Mouse (Mus musculus): Measurements from ENCODE around the gene Gm4869. TPM values are rescaled to one million over a fixed set of nuclear protein-coding genes. Genes with fewer than 3 reads are reported as not detected.
A peak's percentile ranks its signal among the peaks of the same experiment; 100 is the strongest.

The Gm4869 gene
- total and polyA plus RNA-seq, 2 experiments from 2014 or later: not detected

- Histone ChIP-seq H3K27me3 (ENCODE audit: insufficient read depth, low read length) (no peaks in the 10 kb centered on the region; the same call in 1 of the 2 replicates), H3K27ac (ENCODE audit: low read depth, low read length) (peak within 1 kb of the TSS; percentile 45), H3K4me2 (ENCODE audit: low read depth, low read length, poor library complexity, severe bottlenecking) (peak within 1 kb of the TSS; percentile 67), H3K9ac (replicated peaks; ENCODE audit: low read length, poor library complexity, severe bottlenecking) (peak within 1 kb of the TSS; percentile 51), H3K9me3 (ENCODE audit: low read length) (no peaks in the 10 kb centered on the region), H3K36me3 (ENCODE audit: insufficient read depth, low read length) (no peaks in the 10 kb centered on the region), H3K4me3 (ENCODE audit: low read depth, low read length) (peak within 1 kb of the TSS; percentile 56), H3K4me1 (ENCODE audit: insufficient read depth, low read length) (peaks cover 7% of the 10 kb centered on the region; the same call in 1 of the 2 replicates)
- 0 out of 2 replicates have a peak, but pooled peaks have one; percentile 18 for TF ChIP-seq CTCF (IDR thresholded peaks at IDR 0.05)
- 0% methylated on average over 33 of the region's 38 CpGs for WGBS
- ATAC-seq (ENCODE audit: low FRiP score) (peak; percentile 96), DNase-seq (ENCODE audit: low spot score) (peak; percentile 99)
These were observed 59.8 kb downstream of the Gm4869 start, which contains the start of gene Chst12 for GRCm38 (mm10) chr5:140505208-140505780. Gene Chst12 (plus strand): TSS chr5:140505550.

- peak; percentile 14; the same call in 1 of the 2 replicates for ATAC-seq (ENCODE audit: low FRiP score)
- peak; percentile 27 for DNase-seq (ENCODE audit: low spot score)
- peaks cover 7% of the 10 kb centered on the region; the same call in 1 of the 2 replicates for H3K4me1 ChIP-seq (ENCODE audit: insufficient read depth, low read length)
- H3K9me3 ChIP-seq (ENCODE audit: low read length): no peaks in the 10 kb centered on the region
- H3K4me2 ChIP-seq (ENCODE audit: low read depth, low read length, poor library complexity, severe bottlenecking): peak overlapping the region; percentile 67
- H3K27ac ChIP-seq (ENCODE audit: low read depth, low read length): peak overlapping the region; percentile 45; the same call in 1 of the 2 replicates
- 33% methylated on average over 22 of the region's 22 CpGs for WGBS
- H3K9ac ChIP-seq (replicated peaks; ENCODE audit: low read length, poor library complexity, severe bottlenecking): peak overlapping the region; percentile 51
- no peaks in the 10 kb centered on the region; the same call in 1 of the 2 replicates for H3K27me3 ChIP-seq (ENCODE audit: insufficient read depth, low read length)
- H3K36me3 ChIP-seq (ENCODE audit: insufficient read depth, low read length): no peaks in the 10 kb centered on the region
- peak overlapping the region; percentile 56 for H3K4me3 ChIP-seq (ENCODE audit: low read depth, low read length)
- TF ChIP-seq CTCF (IDR thresholded peaks at IDR 0.05): peak; percentile 29; the same call in 1 of the 2 replicates
These were observed 60.8 kb downstream of the Gm4869 start for GRCm38 (mm10) chr5:140506096-140506794.

- H3K27ac ChIP-seq (ENCODE audit: low read depth, low read length): no peak overlapping the region
- ATAC-seq (ENCODE audit: low FRiP score) (no peak), DNase-seq (ENCODE audit: low spot score) (no peak)
- H3K4me1 ChIP-seq (ENCODE audit: insufficient read depth, low read length): peaks cover 7% of the 10 kb centered on the region; the same call in 1 of the 2 replicates
- H3K9ac ChIP-seq (replicated peaks; ENCODE audit: low read length, poor library complexity, severe bottlenecking): no peak overlapping the region
- no peaks in the 10 kb centered on the region for H3K36me3 ChIP-seq (ENCODE audit: insufficient read depth, low read length)
- H3K4me3 ChIP-seq (ENCODE audit: low read depth, low read length): no peak overlapping the region
- no peaks in the 10 kb centered on the region; the same call in 1 of the 2 replicates for H3K27me3 ChIP-seq (ENCODE audit: insufficient read depth, low read length)
- WGBS: 86% methylated on average over 14 of the region's 14 CpGs
- no peak for TF ChIP-seq CTCF (IDR thresholded peaks at IDR 0.05)
- H3K4me2 ChIP-seq (ENCODE audit: low read depth, low read length, poor library complexity, severe bottlenecking): no peak overlapping the region
- no peaks in the 10 kb centered on the region for H3K9me3 ChIP-seq (ENCODE audit: low read length)
These were observed 62.2 kb downstream of the Gm4869 start for GRCm38 (mm10) chr5:140507466-140508208.

GRCm38 (mm10) chr5:140508686-140509085, 63.2 kb downstream of the Gm4869 start:
- TF ChIP-seq CTCF (IDR thresholded peaks at IDR 0.05): no peak
- Histone ChIP-seq H3K36me3 (ENCODE audit: insufficient read depth, low read length) (no peaks in the 10 kb centered on the region), H3K27ac (ENCODE audit: low read depth, low read length) (no peak overlapping the region), H3K4me1 (ENCODE audit: insufficient read depth, low read length) (peaks cover 7% of the 10 kb centered on the region; the same call in 1 of the 2 replicates), H3K4me3 (ENCODE audit: low read depth, low read length) (no peak overlapping the region), H3K9ac (replicated peaks; ENCODE audit: low read length, poor library complexity, severe bottlenecking) (no peak overlapping the region), H3K4me2 (ENCODE audit: low read depth, low read length, poor library complexity, severe bottlenecking) (no peak overlapping the region), H3K27me3 (ENCODE audit: insufficient read depth, low read length) (no peaks in the 10 kb centered on the region; the same call in 1 of the 2 replicates), H3K9me3 (ENCODE audit: low read length) (no peaks in the 10 kb centered on the region)
- WGBS: 41% methylated on average over 8 of the region's 8 CpGs
- ATAC-seq (ENCODE audit: low FRiP score) (no peak), DNase-seq (ENCODE audit: low spot score) (no peak)

DNA sequence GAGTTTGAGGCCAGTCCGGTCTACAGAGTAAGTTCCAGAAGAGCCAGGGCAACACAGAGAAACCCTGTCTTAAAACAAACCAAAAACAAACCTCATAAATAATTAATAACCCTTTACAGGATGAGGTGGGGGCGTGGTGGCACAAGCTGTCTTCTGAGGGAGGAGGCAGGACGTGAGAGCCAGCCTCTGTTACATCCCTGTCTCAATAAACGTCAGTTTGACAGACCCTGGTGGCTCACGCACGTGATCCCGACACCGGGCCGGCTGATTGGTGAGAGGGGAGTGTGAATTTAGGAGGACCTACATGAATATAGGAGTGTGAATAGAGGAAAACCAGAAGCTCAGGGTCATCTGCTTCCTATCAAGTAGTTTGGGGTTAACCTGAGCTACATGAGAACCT, 63.8 kb downstream of the Gm4869 start:
- Histone ChIP-seq H3K27me3 (ENCODE audit: insufficient read depth, low read length) (no peaks in the 10 kb centered on the region; the same call in 1 of the 2 replicates), H3K4me1 (ENCODE audit: insufficient read depth, low read length) (peaks cover 7% of the 10 kb centered on the region; the same call in 1 of the 2 replicates), H3K9ac (replicated peaks; ENCODE audit: low read length, poor library complexity, severe bottlenecking) (no peak overlapping the region), H3K36me3 (ENCODE audit: insufficient read depth, low read length) (no peaks in the 10 kb centered on the region), H3K27ac (ENCODE audit: low read depth, low read length) (no peak overlapping the region), H3K4me2 (ENCODE audit: low read depth, low read length, poor library complexity, severe bottlenecking) (no peak overlapping the region), H3K9me3 (ENCODE audit: low read length) (no peaks in the 10 kb centered on the region), H3K4me3 (ENCODE audit: low read depth, low read length) (no peak overlapping the region)
- ATAC-seq (ENCODE audit: low FRiP score) (no peak), DNase-seq (ENCODE audit: low spot score) (no peak)
- no peak for TF ChIP-seq CTCF (IDR thresholded peaks at IDR 0.05)
- 52% methylated on average over 9 of the region's 9 CpGs for WGBS

Measured in midbrain, postnatal 0 days (tissue).